Mouse (Mus musculus): ENCODE measurements around the gene Mrm3.
"Not testable (repeated sequence)": the region's sequence is repeated elsewhere in the genome, so short reads cannot be mapped to it uniquely, and the experiment has no call there.

Mrm3 gene

DNA sequence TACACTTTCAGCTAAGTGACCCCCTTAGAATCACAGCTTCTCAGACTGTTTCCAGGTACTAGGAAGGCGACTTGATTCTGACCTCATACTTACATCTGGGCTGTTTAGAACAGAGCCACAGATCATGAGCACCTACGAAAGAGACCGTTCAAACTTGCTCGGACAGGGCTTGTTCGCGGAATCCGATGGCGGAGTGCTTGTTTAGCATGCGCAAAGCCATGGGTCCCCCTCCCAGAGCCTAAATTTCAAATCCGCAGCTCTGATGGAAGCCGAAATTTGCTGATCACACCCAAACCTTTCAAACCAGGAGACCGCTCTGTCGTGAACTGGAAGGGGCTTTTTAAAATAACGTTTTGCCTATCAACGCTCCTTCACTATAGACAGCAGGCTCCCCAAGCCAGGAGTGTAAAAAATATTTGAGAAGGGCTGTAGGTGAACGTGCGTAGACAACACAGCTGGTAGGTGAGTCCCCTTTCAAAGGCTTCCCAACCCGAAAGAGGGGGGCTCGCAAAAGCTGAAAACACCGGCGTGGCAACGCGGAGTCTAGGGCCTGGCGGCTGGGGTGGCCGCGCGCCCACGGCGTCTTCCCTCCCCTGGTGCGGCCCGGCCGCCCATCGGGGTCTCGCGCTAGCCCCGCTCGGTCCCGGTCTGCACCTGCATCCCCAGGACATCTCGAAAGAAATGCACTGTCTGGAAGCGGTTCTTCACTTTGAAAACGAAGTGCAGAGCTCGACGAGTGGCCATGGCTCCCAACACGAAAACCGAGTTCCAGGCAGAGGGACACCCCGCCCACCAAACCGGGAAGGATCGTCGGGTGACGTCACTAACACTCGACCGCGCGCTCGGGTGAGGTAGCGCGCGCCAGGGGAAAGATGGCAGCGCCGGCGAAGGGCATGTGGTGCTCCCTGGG is at the start of gene Mrm3, which contains the start of gene Glod4:
TSS of gene Mrm3 (plus strand) at position 815 of the 910 bp plus-strand sequence.
TSS of gene Glod4 (minus strand) at position 825 of the 910 bp plus-strand sequence.
- peak; percentile 97 for DNase-seq (ENCODE audit: low spot score)

DNA sequence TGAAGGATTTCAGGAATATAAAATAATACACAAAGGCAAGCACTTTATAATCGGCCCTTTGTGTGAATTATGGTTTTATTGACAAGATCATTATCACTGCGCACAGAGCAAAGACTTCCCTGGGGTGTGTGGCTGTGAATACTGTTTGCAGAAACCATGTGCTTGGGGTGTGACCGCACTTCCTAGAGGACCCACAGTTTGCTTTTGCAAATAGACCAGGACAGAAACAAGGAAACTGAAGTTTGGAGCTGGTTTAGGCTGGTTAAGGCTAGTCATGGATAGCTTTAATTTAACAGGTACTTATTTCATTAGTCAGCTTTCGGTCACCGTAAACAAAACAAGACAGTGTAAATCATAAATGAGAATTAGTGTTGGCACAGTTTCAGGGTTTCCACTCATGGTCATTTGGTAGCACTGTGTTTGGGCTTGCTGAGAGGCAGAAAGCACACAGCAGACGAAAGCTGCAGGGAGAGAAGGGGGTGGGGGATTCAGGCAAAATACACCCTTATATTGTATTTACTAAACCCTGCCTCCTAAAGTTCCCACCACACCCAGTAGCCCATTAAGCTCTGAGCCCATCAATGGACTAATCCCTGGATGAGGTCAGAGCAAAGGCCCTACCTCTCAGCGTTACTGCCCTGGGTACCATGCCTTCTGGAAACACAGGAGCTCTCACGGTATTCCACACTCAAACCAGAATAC is 47.1 kb upstream of the Mrm3 start:
- no peak for DNase-seq (ENCODE audit: low spot score)

DNA sequence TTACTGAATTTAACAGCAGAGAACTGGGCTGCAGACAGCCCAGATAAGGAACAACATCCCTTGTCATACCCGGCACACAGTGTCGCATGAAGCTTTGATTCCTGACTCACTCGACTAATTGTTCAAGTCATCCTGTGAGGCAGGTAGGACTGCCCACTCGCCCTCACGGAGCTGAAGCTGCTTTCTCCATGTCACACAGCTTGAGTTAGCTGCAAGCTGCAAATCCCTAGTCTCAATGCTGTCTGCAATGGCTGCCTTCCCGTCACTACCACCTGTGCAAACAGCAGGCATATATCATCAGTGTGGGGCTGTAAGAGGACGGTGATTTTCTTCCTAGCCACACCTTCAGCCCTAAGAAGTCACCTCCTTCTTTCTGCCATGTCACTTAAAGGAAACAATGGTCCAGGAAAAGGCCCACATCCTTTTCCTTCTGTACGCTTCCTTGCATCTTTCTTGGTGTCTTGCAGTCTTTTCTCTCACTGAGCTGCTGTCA is 46.5 kb upstream of the Mrm3 start:
- no peak for DNase-seq (ENCODE audit: low spot score)

DNA sequence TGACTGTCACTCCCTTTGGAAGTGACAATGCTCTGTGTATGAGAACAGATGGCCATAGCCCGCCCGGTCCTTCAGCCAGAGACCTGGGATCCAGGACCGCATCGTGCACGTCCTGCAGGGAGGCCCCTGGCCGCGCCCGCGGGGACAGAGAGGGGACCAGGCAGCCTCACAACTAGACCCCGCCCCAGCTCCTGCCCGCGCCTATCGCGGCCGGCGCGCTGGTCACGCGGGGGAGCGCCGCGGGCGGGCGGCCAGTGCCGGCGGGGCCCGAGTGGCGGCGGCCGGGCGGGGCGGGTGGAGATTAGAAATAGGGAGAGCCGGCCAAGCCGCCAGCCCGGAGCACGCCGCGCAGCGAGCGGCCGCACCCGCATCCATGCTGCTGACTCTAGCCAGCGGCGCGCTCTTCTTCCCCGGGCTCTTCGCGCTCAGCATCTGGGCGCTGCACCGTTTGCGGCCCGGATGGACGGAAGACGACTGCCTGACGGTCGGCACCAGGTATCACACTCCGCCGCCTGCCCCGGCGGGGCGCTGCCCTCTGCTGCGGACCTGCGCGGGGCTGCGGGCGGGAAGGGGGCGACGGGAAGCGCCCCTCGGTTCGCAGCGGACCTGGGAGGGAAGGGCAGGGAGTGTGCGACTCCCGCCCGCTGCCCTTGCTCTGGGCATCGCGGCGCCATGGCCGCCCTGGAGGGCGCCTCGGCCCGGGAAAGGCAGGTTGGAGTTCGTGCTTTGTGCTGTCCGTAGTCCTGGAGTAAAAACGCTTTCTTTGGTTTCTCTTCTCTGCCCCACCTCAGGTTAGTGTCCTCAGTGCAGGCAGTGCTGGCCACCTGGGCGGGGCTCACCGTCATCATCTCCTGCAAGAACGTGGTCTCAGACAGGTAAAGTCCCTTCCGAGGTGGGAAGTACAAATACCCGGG is 41.5 kb upstream of the Mrm3 start:
- DNase-seq (ENCODE audit: low spot score) = peak; percentile 88

DNA sequence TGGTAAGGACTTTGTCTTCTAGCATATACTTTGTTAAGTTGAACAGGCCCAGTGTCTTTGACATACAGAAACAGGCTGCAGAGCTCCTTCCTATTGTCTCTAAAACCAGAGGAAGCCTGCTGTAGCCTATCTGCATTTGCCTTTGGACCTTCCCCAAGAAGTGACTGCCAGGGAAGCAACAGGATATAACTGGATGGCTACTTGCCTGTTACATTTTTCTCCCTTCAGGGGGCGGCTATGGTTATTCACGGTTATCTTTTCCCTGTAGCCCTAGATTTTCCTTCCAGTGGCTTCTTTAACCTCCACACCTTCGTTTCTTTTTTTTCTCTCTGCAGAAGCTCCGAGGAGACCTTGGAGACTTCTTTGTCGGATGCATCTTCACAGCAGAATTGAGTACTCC is 36.7 kb upstream of the Mrm3 start:
- DNase-seq (ENCODE audit: low spot score) = no peak

DNA sequence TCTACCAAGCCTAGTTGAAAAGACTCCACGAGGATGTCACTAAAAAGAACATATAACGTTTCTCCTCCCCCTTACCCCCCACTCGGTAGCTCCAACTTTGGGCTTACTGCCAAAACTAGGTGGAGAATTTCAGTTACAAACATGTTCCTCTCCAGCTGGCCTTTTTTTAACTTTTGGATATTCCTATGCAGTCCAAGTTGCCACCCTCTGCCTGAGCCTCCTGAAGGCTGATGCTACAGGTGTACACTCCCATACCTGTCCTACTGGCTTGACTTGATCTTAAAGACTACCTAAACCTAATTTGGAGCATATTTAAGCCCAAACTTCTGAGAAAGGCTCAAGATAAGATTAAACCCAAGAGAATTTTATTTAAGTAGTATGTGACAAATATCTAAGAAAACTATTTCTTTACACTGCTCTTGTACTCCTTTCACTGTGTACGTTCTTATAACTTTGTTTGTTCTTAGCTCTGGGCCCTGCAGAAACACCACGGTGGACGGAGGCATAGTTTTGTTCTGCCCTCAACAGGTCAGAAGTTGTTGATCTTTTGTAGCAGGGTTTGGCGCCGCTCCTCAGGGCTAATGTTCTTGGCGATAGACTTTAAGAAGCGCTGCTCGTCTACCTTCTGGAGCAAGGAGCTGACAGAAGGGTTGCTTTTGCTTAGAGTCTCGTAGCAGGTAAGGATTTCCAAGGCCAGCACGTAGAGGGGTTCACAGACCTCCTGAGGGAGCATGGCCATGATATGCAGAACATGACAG is 33.1 kb upstream of the Mrm3 start:
- DNase-seq (ENCODE audit: low spot score) = no peak

DNA sequence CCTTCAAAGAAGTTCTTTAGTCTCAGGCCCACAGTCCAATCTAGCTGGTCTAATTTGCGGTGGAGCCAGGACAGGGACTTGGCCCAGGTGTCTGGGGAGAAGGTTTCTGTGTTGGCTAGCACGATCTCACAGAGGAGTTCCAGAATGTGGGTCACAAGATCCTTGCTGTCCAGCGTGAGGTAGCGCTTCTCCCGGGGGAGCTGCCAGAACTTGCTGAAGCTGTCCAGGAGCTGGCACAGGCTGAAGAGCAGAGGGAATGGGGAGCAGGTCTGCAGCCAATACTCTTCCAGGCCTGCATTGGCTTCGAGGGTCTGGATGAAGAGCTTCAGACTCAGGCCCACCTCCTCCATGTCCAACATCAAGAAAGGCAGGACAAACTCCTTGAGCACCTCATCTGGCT is 31.9 kb upstream of the Mrm3 start:
- not testable (repeated sequence) for DNase-seq (ENCODE audit: low spot score)

DNA sequence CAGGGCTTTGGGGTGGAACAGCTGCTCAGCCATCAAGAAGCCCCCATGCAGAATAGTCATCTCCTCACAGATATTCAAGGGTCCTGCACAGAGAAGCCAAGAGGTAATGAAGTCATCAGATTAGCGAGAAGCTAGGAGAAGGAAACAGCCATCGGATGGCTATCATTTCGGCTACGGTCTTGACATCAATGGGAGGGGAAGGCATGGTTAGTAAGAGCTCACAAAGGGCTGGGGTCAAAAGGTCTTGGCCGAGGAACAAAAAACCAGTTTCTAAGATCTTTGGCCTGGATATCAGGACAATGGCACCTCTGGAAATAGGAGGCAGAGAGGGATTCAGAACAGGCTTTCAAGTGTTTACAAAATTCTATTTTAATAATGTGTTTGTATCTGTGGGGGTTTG is 29.7 kb upstream of the Mrm3 start:
- no peak for DNase-seq (ENCODE audit: low spot score)

DNA sequence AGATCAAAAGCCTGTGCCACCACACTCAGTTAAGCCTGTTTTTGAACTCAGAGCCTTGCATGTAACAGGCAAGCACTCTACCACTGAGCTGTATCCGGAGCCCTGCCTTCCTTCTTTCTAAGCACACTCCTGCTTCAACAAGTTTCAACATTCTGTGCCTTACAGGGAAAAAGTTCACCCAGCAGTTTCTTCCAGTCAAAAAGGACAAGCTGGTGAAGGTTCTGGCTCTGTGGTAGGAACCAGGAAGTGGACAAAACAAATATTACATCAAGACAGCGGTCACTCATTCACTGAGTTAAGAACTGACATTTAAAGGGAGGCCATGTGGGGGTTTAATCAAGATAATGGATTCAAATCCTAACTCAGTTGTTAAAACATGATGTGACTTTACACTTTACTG is 28.5 kb upstream of the Mrm3 start:
- no peak for DNase-seq (ENCODE audit: low spot score)

DNA sequence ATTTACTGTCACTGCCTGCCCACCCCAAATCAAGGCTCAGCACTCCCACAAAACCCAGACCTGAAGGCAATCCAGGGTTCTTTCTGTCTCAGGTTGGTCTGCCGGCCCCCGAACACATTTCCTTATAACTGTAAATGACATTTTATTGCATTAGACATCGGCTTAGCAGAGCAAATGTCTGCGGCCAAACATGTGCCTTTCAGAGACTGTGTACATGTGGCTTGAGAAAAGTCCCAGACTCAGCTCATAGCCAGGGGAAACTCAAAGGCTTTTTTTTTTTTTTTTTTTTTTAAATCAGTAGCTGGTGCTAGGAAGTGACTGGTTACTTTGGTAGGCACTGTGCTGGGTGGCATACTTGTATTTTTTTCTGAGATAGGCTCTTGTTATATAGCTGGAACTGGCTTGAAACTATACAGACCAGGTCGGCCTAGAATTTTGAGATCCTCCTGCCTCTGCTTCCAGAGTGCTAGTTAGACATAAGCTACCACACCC is 27.4 kb upstream of the Mrm3 start:
- DNase-seq (ENCODE audit: low spot score) = no peak

DNA sequence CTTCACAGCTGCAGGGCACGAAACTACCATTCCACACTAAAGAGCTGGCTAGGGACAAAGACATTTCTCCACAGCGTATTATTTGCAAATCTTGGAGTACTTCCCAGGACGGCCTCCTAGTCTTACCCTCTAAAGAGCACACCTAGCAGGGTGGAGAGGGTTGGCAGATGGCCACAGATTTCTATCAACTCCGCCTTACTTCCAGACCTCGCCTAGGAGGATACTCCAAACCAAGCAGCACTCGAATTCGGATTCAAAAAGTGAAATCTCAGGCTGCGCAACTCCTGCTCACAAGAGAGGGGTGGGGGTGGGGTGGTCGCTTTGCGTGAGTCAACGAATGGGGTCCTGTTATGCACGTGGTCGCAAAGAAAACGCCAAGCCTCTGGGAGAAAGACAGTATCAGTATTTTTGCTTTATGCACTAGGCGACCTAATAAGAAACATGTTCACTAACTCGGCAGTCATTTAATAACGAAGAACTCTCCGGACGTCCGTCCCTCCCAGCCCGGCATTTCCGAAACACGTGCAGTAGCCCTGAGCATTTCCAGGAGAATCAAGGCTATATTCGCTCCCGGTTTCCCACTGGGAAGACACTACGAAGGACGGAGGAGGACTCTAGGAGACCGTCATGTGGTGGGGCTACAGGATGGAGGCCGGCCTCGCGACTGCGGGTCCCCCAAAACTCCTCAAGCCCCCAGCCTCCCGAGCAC is 26.7 kb upstream of the Mrm3 start:
- DNase-seq (ENCODE audit: low spot score) = no peak

DNA sequence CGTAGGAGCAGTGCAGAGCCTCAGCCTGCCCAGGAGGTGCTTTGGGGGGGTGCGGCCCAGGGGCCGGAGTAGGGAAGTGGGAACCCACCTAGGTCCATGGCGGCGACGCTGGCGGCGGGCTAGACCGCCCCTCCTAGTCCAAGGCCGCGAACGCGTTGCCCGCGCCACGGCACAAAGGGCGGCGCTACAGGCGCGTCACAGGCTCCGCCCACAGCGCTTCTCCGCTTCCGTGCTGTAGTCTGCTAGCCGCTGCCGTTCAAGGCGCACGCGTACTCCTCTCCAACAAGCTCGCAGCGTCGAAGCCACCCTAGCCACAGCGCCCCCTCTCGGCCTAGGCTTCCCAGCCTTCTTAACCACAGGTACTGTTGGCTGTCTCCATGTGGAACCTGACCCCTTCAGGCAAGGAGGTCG is 26.1 kb upstream of the Mrm3 start, which contains the start of the genes Dbil5 and Gemin4:
TSS of gene Dbil5 (plus strand) at position 219 of the 411 bp plus-strand sequence.
TSS of gene Gemin4 (minus strand) at position 275 of the 411 bp plus-strand sequence.
- DNase-seq (ENCODE audit: low spot score) = peak; percentile 99

DNA sequence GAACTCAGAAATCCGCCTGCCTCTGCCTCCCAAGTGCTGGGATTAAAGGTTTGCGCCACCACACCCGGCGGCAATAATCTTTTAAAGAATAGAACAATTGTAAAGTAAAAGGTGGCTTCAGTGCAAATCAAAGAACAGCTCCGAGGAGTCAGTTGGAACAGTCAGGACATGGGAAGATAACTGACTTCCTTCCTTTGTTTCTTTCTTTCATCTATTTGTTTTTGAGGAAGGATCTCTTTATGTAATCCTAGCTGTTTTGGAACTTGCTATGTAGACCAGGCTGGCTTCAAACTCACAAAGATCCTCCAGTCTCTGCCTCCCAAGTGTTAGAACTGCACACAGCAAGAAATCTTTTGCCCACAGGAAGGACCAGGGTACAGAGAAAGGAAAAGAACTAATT is 18.9 kb upstream of the Mrm3 start:
- DNase-seq (ENCODE audit: low spot score) = no peak

DNA sequence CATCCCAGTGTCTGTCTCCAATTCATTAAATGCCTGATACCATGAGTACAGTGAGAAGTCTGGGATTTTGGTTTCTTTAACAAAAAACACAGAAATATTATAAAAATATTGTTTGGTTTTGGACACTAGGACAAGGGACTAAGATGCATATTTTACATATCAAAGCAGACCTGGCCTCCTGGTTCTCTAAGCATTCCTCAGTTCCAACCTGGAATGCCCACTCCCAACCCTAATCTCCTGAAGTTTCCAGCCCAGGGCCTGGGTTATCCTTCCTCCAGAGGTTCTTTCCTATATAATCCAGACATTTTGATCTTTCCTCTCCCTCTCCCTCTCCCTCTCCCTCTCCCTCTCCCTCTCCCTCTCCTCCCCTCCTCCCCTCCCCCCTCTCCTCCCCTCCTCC is 18.5 kb upstream of the Mrm3 start:
- DNase-seq (ENCODE audit: low spot score) = no peak

DNA sequence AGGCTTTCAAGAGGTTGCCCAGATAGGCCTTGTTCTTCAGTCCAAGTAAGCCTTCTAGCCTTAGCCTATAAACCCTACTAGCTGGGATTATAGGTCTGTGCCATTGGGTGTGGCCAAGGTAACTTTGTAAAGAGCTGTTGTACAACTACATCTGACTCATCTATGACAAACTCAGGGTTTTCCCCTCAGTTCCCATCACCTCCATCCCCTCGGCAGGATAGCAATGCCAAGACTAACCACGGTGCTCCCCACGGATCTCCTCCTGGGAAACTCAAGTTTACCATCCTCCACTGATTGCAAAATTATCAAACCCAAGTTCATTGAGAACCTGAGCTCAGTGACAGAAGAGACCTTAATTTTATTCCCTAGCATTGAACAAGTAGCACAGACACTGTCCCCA is 7.4 kb upstream of the Mrm3 start:
- no peak for DNase-seq (ENCODE audit: low spot score)

DNA sequence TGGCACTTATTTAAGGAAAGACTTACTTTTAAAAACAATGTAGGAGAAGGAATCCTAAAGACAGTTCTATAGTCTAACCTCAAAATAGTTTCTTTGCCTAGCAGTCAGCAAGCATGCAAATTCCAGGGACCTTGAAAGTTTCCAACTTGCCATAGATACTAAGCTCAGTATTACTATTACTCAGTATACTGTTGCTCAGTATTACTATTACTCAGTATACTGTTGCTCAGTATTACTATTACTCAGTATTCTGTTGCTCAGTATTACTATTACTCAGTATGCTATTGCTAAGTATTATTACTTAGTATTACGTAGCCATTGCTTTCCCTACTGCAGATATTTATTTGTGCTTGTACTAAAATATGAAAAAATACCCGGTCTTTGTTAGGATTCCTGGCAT is 3.8 kb upstream of the Mrm3 start:
- no peak for DNase-seq (ENCODE audit: low spot score)

DNA sequence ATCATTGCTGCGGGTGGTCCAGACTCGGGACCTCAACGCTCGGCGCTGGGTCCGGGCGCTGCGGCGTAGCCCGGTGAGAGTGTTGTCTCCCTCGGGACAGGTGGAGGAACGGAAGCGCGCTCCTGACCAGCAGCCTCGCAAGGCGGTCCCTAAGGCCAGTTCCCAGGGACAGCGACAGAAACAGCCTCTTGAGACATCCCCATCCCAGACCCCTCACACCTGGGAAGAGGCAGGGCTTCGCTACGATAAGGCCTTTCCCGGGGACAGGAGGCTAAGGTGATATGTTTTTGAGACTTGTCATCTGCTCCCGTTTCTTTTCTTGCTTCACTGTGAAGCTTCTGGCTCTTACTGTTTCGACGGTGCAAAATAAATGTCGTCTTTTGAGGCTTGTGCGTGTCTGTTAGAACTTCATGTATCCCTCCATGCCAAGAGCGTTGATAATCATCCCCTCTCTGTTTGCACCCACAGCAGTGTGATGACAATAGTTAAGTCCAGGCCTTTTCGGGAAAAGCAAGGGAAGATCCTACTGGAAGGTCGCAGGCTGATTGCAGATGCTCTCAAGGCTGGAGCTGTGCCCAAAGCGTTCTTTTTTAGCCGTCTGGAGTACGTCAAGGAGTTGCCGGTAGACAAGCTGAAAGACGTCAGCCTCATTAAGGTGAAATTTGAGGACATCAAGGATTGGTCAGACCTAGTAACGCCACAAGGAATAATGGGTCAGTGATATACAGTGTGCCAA is 464 bp downstream of the Mrm3 start:
- DNase-seq (ENCODE audit: low spot score) = no peak

DNA sequence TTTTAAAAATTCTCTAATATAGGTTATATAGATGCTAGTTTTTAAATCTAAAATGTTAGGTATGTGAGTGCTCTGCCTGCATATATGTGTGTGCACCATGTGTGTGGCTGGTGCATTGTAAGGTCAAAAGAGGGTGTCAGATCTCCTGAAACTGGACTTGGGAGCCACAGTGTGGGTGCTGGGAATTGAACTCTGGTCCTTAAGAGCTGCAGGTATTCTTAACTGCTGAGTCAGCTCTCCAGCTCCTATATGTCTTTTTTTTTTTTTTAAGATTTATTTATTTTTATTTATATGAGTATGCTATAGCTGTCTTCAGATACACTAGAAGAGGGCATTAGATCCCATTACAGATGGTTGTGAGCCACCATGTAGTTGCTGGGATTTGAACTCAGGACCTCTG is 2.9 kb downstream of the Mrm3 start:
- DNase-seq (ENCODE audit: low spot score) = no peak

DNA sequence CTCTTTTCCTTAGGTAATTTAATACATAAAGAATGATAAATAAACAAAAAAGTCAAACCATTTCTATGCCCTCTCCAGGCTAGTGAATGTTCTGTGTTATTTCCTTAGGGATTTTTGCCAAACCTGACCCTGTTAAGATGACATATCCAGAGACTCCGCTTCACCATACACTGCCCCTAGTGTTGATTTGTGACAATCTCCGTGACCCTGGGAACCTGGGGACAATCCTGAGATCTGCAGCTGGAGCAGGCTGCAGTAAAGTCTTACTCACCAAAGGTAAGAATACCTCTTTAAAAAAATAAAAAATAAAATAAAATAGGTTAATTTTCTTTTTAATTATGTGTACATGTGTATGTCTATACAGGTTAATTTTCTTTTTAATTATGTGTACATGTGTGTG is 3.7 kb downstream of the Mrm3 start:
- DNase-seq (ENCODE audit: low spot score) = no peak

DNA sequence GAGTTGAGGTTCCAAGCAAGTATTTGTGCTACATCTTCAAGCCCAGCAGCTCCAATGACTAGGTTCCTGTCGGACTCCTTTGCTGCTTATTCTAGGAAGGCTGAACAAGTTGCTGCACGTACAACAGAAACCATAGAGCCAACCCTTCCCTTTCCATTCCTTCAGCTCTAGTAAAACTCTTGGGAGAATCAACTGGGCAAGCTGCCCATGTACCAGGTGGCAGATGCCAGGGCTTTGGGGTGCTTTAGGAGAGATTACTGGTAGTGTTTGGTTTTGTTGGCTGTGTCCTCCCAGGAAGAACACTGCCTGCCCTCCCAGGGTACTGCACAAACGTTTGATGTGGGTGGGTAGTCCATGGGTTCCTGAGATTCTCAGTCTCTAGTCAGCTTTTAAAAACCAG is 8.5 kb downstream of the Mrm3 start:
- no peak for DNase-seq (ENCODE audit: low spot score)
